Mouse (Mus musculus): ENCODE data around the gene Sema3g.

- TF ChIP-seq CTCF (IDR thresholded peaks at IDR 0.05; ENCODE audit: extremely low read depth, insufficient read depth, low read length) = no peak
- no peak for TF ChIP-seq POLR2A (IDR thresholded peaks at IDR 0.05; ENCODE audit: extremely low read depth, insufficient read depth, low read length)
These were observed 3.8 kb upstream of the Sema3g start for GRCm38 (mm10) chr14:31213868-31214267.
